Mouse (Mus musculus) ES-E14 (cell line): ENCODE results near the gene Erp27.
"Not testable (repeated sequence)": the region's sequence is repeated elsewhere in the genome, so short reads cannot be mapped to it uniquely, and the experiment has no call there.

Experiments used
- CHD2 ChIP-seq: IDR thresholded peaks from 2 replicates; pipeline ENCODE4 v1.6.1; 2014; ENCODE audit warnings: mild to moderate bottlenecking, low read depth, low read length, inconsistent platforms
- MAFK ChIP-seq: IDR thresholded peaks from 2 replicates; pipeline ENCODE4 v1.6.1; 2014; ENCODE audit warnings: mild to moderate bottlenecking, low read depth, low read length, inconsistent platforms; ENCODE audit not compliant: insufficient read depth
- ZNF384 ChIP-seq: IDR thresholded peaks from 2 replicates; pipeline ENCODE4 v1.6.1; 2012; ENCODE audit warnings: low read depth, low read length, inconsistent platforms

DNA sequence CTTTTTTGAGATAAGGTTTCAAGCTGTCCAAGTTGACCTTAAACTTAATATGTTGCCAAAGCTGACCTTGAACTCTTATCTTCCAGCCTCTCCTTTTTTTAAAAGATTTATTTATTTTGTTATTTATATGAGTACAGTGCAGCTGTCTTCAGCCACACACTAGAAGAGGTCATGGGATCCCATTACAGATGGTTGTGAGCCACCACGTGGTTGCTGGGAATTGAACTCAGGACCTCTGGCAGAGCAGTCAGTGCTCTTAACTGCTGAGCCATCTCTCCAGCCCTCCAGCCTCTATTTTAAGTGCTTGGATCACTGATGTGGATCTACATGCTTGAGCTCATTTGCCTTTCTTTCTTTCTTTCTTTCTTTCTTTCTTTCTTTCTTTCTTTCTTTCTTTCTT is 37.2 kb downstream of the Erp27 start:
- TF ChIP-seq MAFK, ZNF384, CHD2: not testable (repeated sequence)
